Mouse (Mus musculus) ES-E14 (cell line): ENCODE results near the gene Olfr697. TPM values are rescaled to one million over a fixed set of nuclear protein-coding genes. Genes with fewer than 3 reads are reported as not detected.
"Not testable (repeated sequence)": the region's sequence is repeated elsewhere in the genome, so short reads cannot be mapped to it uniquely, and the experiment has no call there.

Source experiments
- DNase-seq: peaks from one replicate; pipeline ENCODE4 v3.0.0-alpha.2; 2013; ENCODE audit warnings: low read depth, low spot score
- H3K27ac ChIP-seq: 2 replicates; pipeline ENCODE4 v1.5.1; 2012; ENCODE audit warnings: low read depth, mild to moderate bottlenecking, low read length, moderate library complexity, mixed read lengths; ENCODE audit not compliant: poor library complexity, insufficient read depth, severe bottlenecking
- H3K36me3 ChIP-seq: 2 replicates; pipeline ENCODE4 v1.6.1; 2012; ENCODE audit warnings: mild to moderate bottlenecking, low read length, moderate library complexity, mixed read lengths; ENCODE audit not compliant: control insufficient read depth, poor library complexity, insufficient read depth, severe bottlenecking
- H3K4me1 ChIP-seq, 2 experiments: fragments of 150-350 bp in 1 of 2; sonication (generic) in 1 of 2; 2 replicates each; pipeline ENCODE4 v1.6.1; 2012; ENCODE audit warnings: low read length in 2 of 2, mild to moderate bottlenecking in 1 of 2, mixed read lengths in 1 of 2; ENCODE audit not compliant: control insufficient read depth in 2 of 2, insufficient read depth in 2 of 2, poor library complexity in 1 of 2
- H3K4me3 ChIP-seq, 2 experiments: fragments of 150-350 bp in 1 of 2; sonication (generic) in 1 of 2; 2 replicates each; pipeline ENCODE4 v1.5.1; 2012; ENCODE audit warnings: low read length in 2 of 2, low read depth in 1 of 2, mild to moderate bottlenecking in 1 of 2, mixed read lengths in 1 of 2; ENCODE audit not compliant: insufficient read depth in 1 of 2, poor library complexity in 1 of 2, severe bottlenecking in 1 of 2
- H3K9ac ChIP-seq: 2 replicates; pipeline ENCODE4 v1.6.1; 2012; ENCODE audit warnings: low read depth, mild to moderate bottlenecking, low read length, mixed read lengths; ENCODE audit not compliant: poor library complexity, insufficient read depth, severe bottlenecking
- H3K9me3 ChIP-seq: fragments of 150-350 bp; sonication (generic); 2 replicates; pipeline ENCODE4 v1.6.1; 2012; ENCODE audit warnings: low read depth, mild to moderate bottlenecking, low read length; ENCODE audit not compliant: control insufficient read depth, insufficient read depth
- CHD2 ChIP-seq: IDR thresholded peaks from 2 replicates; pipeline ENCODE4 v1.6.1; 2014; ENCODE audit warnings: mild to moderate bottlenecking, low read depth, low read length, inconsistent platforms
- HCFC1 ChIP-seq: IDR thresholded peaks from 2 replicates; pipeline ENCODE4 v1.6.1; 2012; ENCODE audit warnings: low read length, inconsistent platforms, borderline replicate concordance; ENCODE audit not compliant: insufficient read depth
- MAFK ChIP-seq: IDR thresholded peaks from 2 replicates; pipeline ENCODE4 v1.6.1; 2014; ENCODE audit warnings: mild to moderate bottlenecking, low read depth, low read length, inconsistent platforms; ENCODE audit not compliant: insufficient read depth
- ZC3H11A ChIP-seq: IDR thresholded peaks from 2 replicates; pipeline ENCODE4 v1.6.1; 2012; ENCODE audit warnings: low read depth, mild to moderate bottlenecking, inconsistent platforms, low read length, borderline replicate concordance
- ZNF384 ChIP-seq: IDR thresholded peaks from 2 replicates; pipeline ENCODE4 v1.6.1; 2012; ENCODE audit warnings: low read depth, low read length, inconsistent platforms
- in situ Hi-C, 2 experiments: fragments of 600-800 bp; cut with MboI; formaldehyde crosslinking; loops; one replicate each; pipeline ENCODE4 v1.15.1; 2025; ENCODE audit warnings: low sequenced_read_pairs in 2 of 2, inconsistent platforms in 1 of 2; ENCODE audit not compliant: unreplicated experiment in 2 of 2
- total RNA-seq: library from RNA; depleted of rRNA; stranded (reverse); fragments of 300-350 nt; gene quantifications from 2 replicates; pipeline ENCODE4 v1.2.3, GENCODE M21; 2012

Gene Olfr697
- total RNA-seq, 1 experiment: not detected

GRCm38 (mm10) chr7:106745811-106746210 lies 3.6 kb upstream of the Olfr697 start:
- peak; percentile 43 for DNase-seq
- H3K9me3 ChIP-seq: no peaks in the 10 kb centered on the region
- in situ Hi-C loops: no loop called here
- no peak overlapping the region for H3K9ac ChIP-seq
- no peaks in the 10 kb centered on the region for H3K36me3 ChIP-seq
- H3K27ac ChIP-seq: peak overlapping the region; percentile 40; the same call in 1 of the 2 replicates
- H3K4me1 ChIP-seq: peaks cover 0 to 2% of the 10 kb centered on the region in 2 experiments; a peak in 1 of 4 replicates
- TF ChIP-seq ZC3H11A (no peak), MAFK (0 out of 2 replicates have a peak, but pooled peaks have one; percentile 7)
- no peak overlapping the region for H3K4me3 ChIP-seq

- TF ChIP-seq ZNF384: no peak
- no peak for TF ChIP-seq MAFK
- no peak for TF ChIP-seq ZC3H11A
- TF ChIP-seq CHD2: no peak
- no peak for TF ChIP-seq HCFC1
- DNase-seq: no peak
- no peaks in the 10 kb centered on the region for H3K9me3 ChIP-seq
- H3K4me3 ChIP-seq: no peak overlapping the region
- H3K4me1 ChIP-seq: no peaks in the 10 kb centered on the region
- in situ Hi-C loops: no loop called here
- no peak overlapping the region for H3K9ac ChIP-seq
- no peak overlapping the region for H3K27ac ChIP-seq
- H3K36me3 ChIP-seq: no peaks in the 10 kb centered on the region
These were observed 5.2 kb downstream of the Olfr697 start for GRCm38 (mm10) chr7:106737028-106737427.

DNA sequence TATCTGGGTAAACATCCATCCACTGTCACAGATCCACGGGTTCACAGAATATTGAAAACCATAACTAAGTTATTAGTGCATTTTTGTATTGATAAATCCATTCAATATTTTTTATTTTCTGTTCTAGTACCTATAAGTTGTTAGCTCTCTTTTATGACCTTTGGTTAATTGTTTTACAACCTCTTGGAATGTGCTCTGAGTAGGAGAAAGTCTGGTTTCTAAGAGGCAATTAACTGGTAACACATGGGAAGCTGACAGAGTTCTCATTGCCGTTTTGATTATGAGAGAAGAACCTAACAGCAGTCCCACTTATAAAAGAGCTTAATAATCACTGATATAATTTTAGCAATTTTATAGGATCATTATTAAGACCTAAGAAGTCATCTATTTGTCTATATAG lies 8.5 kb downstream of the Olfr697 start:
- Histone ChIP-seq H3K4me3 (no peak overlapping the region), H3K36me3 (no peaks in the 10 kb centered on the region), H3K9me3 (no peaks in the 10 kb centered on the region), H3K9ac (no peak overlapping the region), H3K27ac (no peak overlapping the region), H3K4me1 (no peaks in the 10 kb centered on the region)
- TF ChIP-seq HCFC1: no peak
- no peak for TF ChIP-seq ZC3H11A
- no peak for TF ChIP-seq ZNF384
- TF ChIP-seq CHD2: no peak
- TF ChIP-seq MAFK: no peak
- DNase-seq: no peak
- in situ Hi-C loops: no loop called here

DNA sequence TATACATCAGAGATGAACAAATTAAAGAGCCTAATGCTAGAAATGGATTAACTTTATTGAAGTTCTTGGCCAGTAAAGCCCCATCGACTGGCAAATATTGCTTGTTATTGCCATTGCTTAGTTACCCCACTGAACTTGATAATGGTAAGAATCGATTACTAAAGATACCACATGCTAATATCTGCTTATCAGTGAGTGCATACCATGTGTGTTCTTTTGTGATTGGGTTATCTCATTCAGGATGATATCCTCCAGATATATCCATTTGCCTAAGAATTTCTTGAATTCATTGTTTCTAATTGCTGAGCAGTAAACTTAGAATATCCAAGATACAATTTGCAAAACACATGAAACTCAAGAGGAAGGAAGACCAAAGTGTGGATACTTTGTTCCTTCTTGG lies 16.6 kb downstream of the Olfr697 start:
- H3K4me3 ChIP-seq, H3K9ac ChIP-seq, DNase-seq, H3K36me3 ChIP-seq, H3K4me1 ChIP-seq, in situ Hi-C loops, H3K9me3 ChIP-seq, H3K27ac ChIP-seq: not testable (repeated sequence)

DNA sequence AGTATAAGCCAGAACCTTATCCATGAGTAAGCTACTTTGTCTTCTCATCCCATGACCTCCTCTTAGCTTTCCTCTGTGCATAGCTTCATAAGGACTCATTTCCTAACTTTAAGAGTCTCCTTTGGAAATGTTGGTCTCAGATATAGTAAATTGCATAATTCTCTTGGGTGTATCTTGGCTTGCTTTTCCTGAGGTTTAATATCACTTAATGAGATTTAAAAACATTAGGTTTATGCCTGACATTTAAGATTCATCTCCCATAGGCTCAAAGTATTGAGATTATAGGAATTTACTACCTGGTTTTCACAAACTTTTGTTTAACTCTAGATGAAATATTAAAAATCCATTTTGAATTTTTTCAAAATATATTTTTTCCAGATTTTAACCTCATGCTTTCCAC lies 25.9 kb downstream of the Olfr697 start, which contains the start of gene Olfr695:
Gene Olfr695, minus strand, starts transcription at position 101 of the 400 bp plus-strand sequence.
- in situ Hi-C loops: no loop called here
- Histone ChIP-seq H3K9me3 (no peaks in the 10 kb centered on the region), H3K36me3 (no peaks in the 10 kb centered on the region), H3K27ac (no peak within 1 kb of the TSS), H3K9ac (no peak within 1 kb of the TSS), H3K4me1 (no peaks in the 10 kb centered on the region), H3K4me3 (no peak within 1 kb of the TSS)
- TF ChIP-seq MAFK (no peak), CHD2 (no peak), HCFC1 (no peak), ZNF384 (no peak), ZC3H11A (no peak)
- no peak for DNase-seq
